Mouse (Mus musculus) forebrain, embryonic 14.5 days (tissue): ENCODE measurements around the gene Cfap100. TPM values are rescaled to one million over a fixed set of nuclear protein-coding genes. Genes with fewer than 3 reads are reported as not detected.
A peak's percentile ranks its signal among the peaks of the same experiment; 100 is the strongest.

Experiments used
- ATAC-seq: fragments of 200-750 bp; cut with Nextera tagmentation; 2 replicates; pipeline ENCODE4 v1.8.0; 2017; ENCODE audit warnings: mild to moderate bottlenecking, moderate library complexity
- DNase-seq: peaks from one replicate; pipeline ENCODE4 v3.0.0-alpha.2; 2015; ENCODE audit warnings: low spot score
- H3K27ac ChIP-seq: fragments of 300-500 bp; sonication (generic); 2 replicates; pipeline ENCODE4 v1.5.1; 2014; ENCODE audit warnings: low read depth, mild to moderate bottlenecking, control low read depth, low read length, moderate library complexity
- H3K27me3 ChIP-seq: fragments of 300-500 bp; sonication (generic); replicated peaks from 2 replicates; pipeline ENCODE4 v1.6.1; 2014; ENCODE audit warnings: low read length, control low read depth, mixed read lengths; ENCODE audit not compliant: control insufficient read depth, insufficient read depth
- H3K36me3 ChIP-seq: fragments of 300-500 bp; sonication (generic); 2 replicates; pipeline ENCODE4 v1.6.1; 2014; ENCODE audit warnings: low read length, control low read depth; ENCODE audit not compliant: control insufficient read depth, insufficient read depth
- H3K4me1 ChIP-seq: fragments of 300-500 bp; sonication (generic); 2 replicates; pipeline ENCODE4 v1.6.1; 2014; ENCODE audit warnings: antibody characterized with exemption, low read length, control low read depth; ENCODE audit not compliant: control insufficient read depth, insufficient read depth
- H3K4me2 ChIP-seq: fragments of 300-500 bp; sonication (generic); 2 replicates; pipeline ENCODE4 v1.6.1; 2014; ENCODE audit warnings: mild to moderate bottlenecking, control low read depth, low read length
- H3K4me3 ChIP-seq: fragments of 300-500 bp; sonication (generic); 2 replicates; pipeline ENCODE4 v1.5.1; 2014; ENCODE audit warnings: low read depth, low read length, control low read depth
- H3K9ac ChIP-seq: fragments of 300-500 bp; sonication (generic); 2 replicates; pipeline ENCODE4 v1.6.1; 2014; ENCODE audit warnings: mild to moderate bottlenecking, low read length, control low read depth, moderate library complexity
- H3K9me3 ChIP-seq: fragments of 300-500 bp; sonication (generic); replicated peaks from 2 replicates; pipeline ENCODE4 v1.6.1; 2016; ENCODE audit warnings: low read length, control low read depth, mixed read lengths; ENCODE audit not compliant: control insufficient read depth
- WGBS: fragments of 180-500 bp; shearing (Covaris S2); extraction: QIAGEN DNeasy Blood & Tissue Kit; methylation state at CpG from one replicate; pipeline ENCODE4 v1.1.7; 2014; 5-methylcytosine and 5-hydroxymethylcytosine counted together
- polyA plus RNA-seq: library from polyadenylated mRNA; unstranded; fragments of >200 nt; fragmentation: Nextera tagmentation; extraction: Ambion mirVana; gene quantifications from 2 replicates; pipeline ENCODE4 v1.2.1, GENCODE M21; 2014

Cfap100 gene
- polyA plus RNA-seq, 1 experiment from 2014 or later: 3.0 TPM

DNA sequence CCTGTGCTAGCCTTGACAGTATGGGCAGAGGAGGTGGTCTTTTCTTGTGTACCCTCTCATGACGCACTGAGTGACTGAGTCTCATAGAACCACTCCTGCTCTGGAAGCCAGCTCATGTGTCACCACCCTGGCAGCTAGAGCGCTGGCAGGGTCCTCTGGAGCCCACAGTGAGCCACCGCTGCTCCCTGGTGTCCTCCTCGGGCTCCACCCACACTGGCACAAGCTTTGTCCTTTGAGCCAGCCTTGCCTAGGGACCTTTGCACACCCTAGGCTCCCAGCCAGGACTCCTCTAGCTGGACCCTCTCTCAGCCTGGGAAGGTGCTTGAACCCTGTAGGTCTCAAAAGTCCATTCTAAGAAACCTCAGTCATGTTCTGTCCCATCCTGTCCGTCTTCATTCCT lies 22.1 kb upstream of the Cfap100 start:
- no peaks in the 10 kb centered on the region for H3K36me3 ChIP-seq
- H3K27me3 ChIP-seq: no peaks in the 10 kb centered on the region
- WGBS: 80% methylated on average over 5 of the region's 5 CpGs
- no peak overlapping the region for H3K4me3 ChIP-seq
- H3K9ac ChIP-seq: no peak overlapping the region
- H3K4me2 ChIP-seq: no peak overlapping the region
- H3K27ac ChIP-seq: no peak overlapping the region
- no peaks in the 10 kb centered on the region for H3K9me3 ChIP-seq
- no peak for DNase-seq
- ATAC-seq: no peak
- peaks cover 6% of the 10 kb centered on the region; the same call in 1 of the 2 replicates for H3K4me1 ChIP-seq

- no peaks in the 10 kb centered on the region for H3K9me3 ChIP-seq
- DNase-seq: peak; percentile 76
- 24% methylated on average over 7 of the region's 7 CpGs for WGBS
- peak; percentile 35; the same call in 1 of the 2 replicates for ATAC-seq
- no peaks in the 10 kb centered on the region for H3K27me3 ChIP-seq
- H3K4me3 ChIP-seq: no peak overlapping the region
- peaks cover 6% of the 10 kb centered on the region; the same call in 1 of the 2 replicates for H3K4me1 ChIP-seq
- H3K36me3 ChIP-seq: no peaks in the 10 kb centered on the region
- no peak overlapping the region for H3K9ac ChIP-seq
- no peak overlapping the region for H3K4me2 ChIP-seq
- no peak overlapping the region for H3K27ac ChIP-seq
Measured at GRCm38 (mm10) chr6:90450179-90450578, 21.6 kb upstream of the Cfap100 start.

GRCm38 (mm10) chr6:90446883-90447282 lies 18.3 kb upstream of the Cfap100 start:
- peak; percentile 75 for ATAC-seq
- Histone ChIP-seq H3K9ac (no peak overlapping the region), H3K9me3 (no peaks in the 10 kb centered on the region), H3K36me3 (no peaks in the 10 kb centered on the region), H3K4me2 (no peak overlapping the region), H3K4me1 (peaks cover 6% of the 10 kb centered on the region; the same call in 1 of the 2 replicates), H3K27ac (no peak overlapping the region), H3K4me3 (no peak overlapping the region), H3K27me3 (no peaks in the 10 kb centered on the region)
- 19% methylated on average over 4 of the region's 4 CpGs for WGBS
- DNase-seq: peak; percentile 65

DNA sequence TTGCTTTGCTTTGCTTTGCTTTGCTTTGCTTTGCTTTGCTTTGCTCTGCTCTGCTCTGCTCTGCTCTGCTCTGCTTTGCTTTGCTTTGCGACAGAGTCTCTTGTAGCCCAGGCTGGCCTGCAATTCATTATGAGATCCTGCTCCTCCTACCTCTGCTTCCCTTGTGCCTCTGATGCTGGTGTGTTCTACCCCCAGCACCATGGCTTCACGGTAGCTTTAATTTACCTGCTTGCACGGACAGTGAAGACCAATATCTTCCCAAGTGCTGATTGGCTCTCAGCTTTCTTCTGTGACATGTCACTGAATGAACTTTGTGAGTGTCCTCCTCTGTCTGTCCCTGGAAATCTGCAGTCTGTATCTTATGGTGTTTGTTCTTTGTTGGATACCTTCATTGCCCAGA lies 8.4 kb upstream of the Cfap100 start:
- H3K4me2 ChIP-seq: no peak overlapping the region
- H3K4me1 ChIP-seq: no peaks in the 10 kb centered on the region
- no peaks in the 10 kb centered on the region for H3K9me3 ChIP-seq
- H3K27ac ChIP-seq: no peak overlapping the region
- H3K36me3 ChIP-seq: no peaks in the 10 kb centered on the region
- H3K9ac ChIP-seq: no peak overlapping the region
- no peak for DNase-seq
- ATAC-seq: no peak
- H3K4me3 ChIP-seq: no peak overlapping the region
- 92% methylated on average over 3 of the region's 3 CpGs for WGBS
- H3K27me3 ChIP-seq: no peaks in the 10 kb centered on the region

DNA sequence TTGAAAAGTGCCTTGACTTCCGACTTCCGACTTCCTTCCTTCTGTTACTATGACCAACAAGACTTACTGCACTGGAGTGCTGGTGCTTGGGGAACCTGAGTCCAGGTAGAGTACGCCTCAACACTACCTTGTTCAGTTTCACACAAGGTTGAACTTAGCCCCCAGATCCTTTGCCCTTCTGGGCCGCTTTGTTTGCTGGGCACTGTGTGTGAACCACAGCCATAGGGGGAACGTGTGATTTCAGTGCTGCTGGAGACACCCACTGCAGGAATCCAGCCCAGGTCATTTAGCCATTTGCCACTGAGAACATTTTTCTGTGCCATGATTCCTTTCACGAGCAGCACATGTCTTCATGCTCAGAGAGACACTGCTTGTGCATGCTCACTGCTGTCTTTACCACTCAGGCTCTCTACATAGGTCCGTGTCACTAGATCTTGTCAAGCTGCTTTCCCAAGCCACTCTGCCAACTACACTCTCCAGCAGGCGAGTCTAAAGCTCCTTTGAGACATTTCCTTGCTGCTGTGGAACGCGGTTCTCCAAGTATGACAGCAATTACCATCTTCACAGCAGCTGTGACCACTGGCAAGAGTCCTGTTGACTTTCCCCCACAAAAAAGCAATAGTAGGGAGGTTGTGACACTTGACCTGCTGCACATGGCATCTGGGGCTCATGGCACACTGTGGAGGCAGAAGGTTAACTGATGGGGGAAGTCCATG lies 7.8 kb upstream of the Cfap100 start:
- Histone ChIP-seq H3K27ac (no peak overlapping the region), H3K4me2 (no peak overlapping the region), H3K9ac (no peak overlapping the region), H3K9me3 (no peaks in the 10 kb centered on the region), H3K4me1 (no peaks in the 10 kb centered on the region), H3K27me3 (no peaks in the 10 kb centered on the region), H3K4me3 (no peak overlapping the region), H3K36me3 (no peaks in the 10 kb centered on the region)
- 87% methylated on average over 10 of the region's 10 CpGs for WGBS
- ATAC-seq (no peak), DNase-seq (no peak)

DNA sequence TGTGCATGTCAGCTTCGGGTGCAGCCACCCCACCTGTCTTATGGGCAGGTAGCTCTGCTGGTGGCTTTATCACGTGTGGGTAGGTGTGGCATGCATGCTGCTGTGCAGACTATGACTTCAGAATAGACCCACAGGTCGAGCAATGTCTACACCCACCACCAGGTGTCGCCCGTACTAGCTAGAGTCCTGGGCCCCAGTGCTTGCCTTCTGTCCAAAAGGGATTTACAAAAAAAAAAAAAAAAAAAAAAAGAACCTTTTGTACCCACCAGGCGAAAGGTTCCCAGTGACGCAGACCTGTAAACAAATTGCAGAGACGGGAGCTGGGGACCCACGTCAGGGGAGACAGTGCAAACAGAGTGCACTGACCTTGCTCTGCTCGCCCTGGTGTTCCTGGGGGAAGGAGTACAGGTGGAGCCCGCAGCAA lies 6.6 kb upstream of the Cfap100 start:
- H3K27me3 ChIP-seq: no peaks in the 10 kb centered on the region
- no peaks in the 10 kb centered on the region for H3K4me1 ChIP-seq
- 11% methylated on average over 11 of the region's 11 CpGs for WGBS
- peak; percentile 89 for DNase-seq
- no peak overlapping the region for H3K27ac ChIP-seq
- peak; percentile 71 for ATAC-seq
- no peak overlapping the region for H3K4me3 ChIP-seq
- H3K4me2 ChIP-seq: peak overlapping the region; percentile 21; the same call in 1 of the 2 replicates
- no peaks in the 10 kb centered on the region for H3K9me3 ChIP-seq
- H3K9ac ChIP-seq: no peak overlapping the region
- no peaks in the 10 kb centered on the region for H3K36me3 ChIP-seq

GRCm38 (mm10) chr6:90434687-90435086 lies 6.1 kb upstream of the Cfap100 start:
- no peak overlapping the region for H3K9ac ChIP-seq
- no peaks in the 10 kb centered on the region for H3K9me3 ChIP-seq
- WGBS: 69% methylated on average over 3 of the region's 3 CpGs
- no peaks in the 10 kb centered on the region for H3K4me1 ChIP-seq
- no peak overlapping the region for H3K4me2 ChIP-seq
- H3K4me3 ChIP-seq: no peak overlapping the region
- H3K36me3 ChIP-seq: no peaks in the 10 kb centered on the region
- DNase-seq (no peak), ATAC-seq (peak; percentile 48)
- H3K27ac ChIP-seq: no peak overlapping the region
- no peaks in the 10 kb centered on the region for H3K27me3 ChIP-seq

GRCm38 (mm10) chr6:90431487-90431886 lies 2.9 kb upstream of the Cfap100 start:
- Histone ChIP-seq H3K4me3 (no peak overlapping the region), H3K4me1 (no peaks in the 10 kb centered on the region), H3K9ac (no peak overlapping the region), H3K27me3 (no peaks in the 10 kb centered on the region), H3K27ac (no peak overlapping the region), H3K4me2 (no peak overlapping the region), H3K36me3 (no peaks in the 10 kb centered on the region), H3K9me3 (no peaks in the 10 kb centered on the region)
- WGBS: 60% methylated on average over 2 of the region's 2 CpGs
- DNase-seq: peak; percentile 22
- ATAC-seq: no peak

DNA sequence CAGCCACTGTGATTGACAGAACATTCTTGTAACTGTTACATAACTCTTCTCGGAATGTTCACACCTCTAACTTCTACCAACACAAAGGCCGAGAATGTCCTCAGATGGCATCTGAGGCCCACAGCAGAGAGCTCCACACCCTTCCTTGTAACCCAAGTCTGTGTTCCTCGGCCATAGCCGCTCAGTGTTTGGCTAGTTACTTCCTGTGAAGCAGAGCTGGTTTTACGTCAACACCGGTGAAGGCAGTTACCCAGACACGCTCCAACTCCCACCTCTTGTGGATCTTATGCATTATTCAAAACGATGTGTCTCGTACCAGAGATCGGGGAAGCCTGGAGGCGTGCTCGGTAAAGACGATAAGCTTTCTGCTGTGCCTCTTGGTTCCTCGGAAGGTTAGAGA lies 1.3 kb upstream of the Cfap100 start:
- H3K27me3 ChIP-seq: no peaks in the 10 kb centered on the region
- no peak for DNase-seq
- H3K4me3 ChIP-seq: no peak overlapping the region
- H3K36me3 ChIP-seq: no peaks in the 10 kb centered on the region
- H3K9me3 ChIP-seq: no peaks in the 10 kb centered on the region
- H3K4me2 ChIP-seq: no peak overlapping the region
- H3K27ac ChIP-seq: no peak overlapping the region
- 75% methylated on average over 14 of the region's 14 CpGs for WGBS
- no peaks in the 10 kb centered on the region for H3K4me1 ChIP-seq
- no peak overlapping the region for H3K9ac ChIP-seq
- no peak for ATAC-seq
